Mouse (Mus musculus): ENCODE results near the gene Qrsl1. TPM values are rescaled to one million over a fixed set of nuclear protein-coding genes. Genes with fewer than 3 reads are reported as not detected.

Qrsl1 gene
- total RNA-seq (2023): 10 to 100 TPM; 16.4 to 22.5 TPM

GRCm38 (mm10) chr10:43901578-43902194 is at the start of gene Qrsl1, which contains the start of gene Rtn4ip1:
Gene Qrsl1 (minus strand): TSS chr10:43901745.
Gene Rtn4ip1 (plus strand): TSS chr10:43901807.

Other genes starting within 250 kb of the Qrsl1 start
- gene Rtn4ip1, start 62 bp upstream of the Qrsl1 start, total RNA-seq (2023): 10 to 100 TPM; 14.0 to 17.4 TPM
- gene Crybg1, start 247.1 kb upstream of the Qrsl1 start, total RNA-seq (2023): 10 to 100 TPM; 37.6 to 44.2 TPM

Measured in T-cell, adult 66 days (primary cell).